Mouse (Mus musculus) megakaryocyte-erythroid progenitor cell, adult 5-6 weeks (primary cell): Measurements from ENCODE around the gene Tial1. TPM values are rescaled to one million over a fixed set of nuclear protein-coding genes. Genes with fewer than 3 reads are reported as not detected.

ENCODE experiments used
- ATAC-seq: replicated peaks from 2 replicates; pipeline ENCODE4 v1.8.0; 2016; ENCODE audit warnings: mild to moderate bottlenecking, inconsistent platforms; ENCODE audit not compliant: severe bottlenecking, poor library complexity, low FRiP score, low TSS enrichment
- total RNA-seq, 2 experiments: library from RNA; stranded (forward) in 1 of 2; stranded (reverse) in 1 of 2; fragments of 200-1000, 215-1000 nt in 1 of 2; fragments of >200 nt in 1 of 2; fragmentation: Nextera tagmentation in 1 of 2; gene quantifications; 2 replicates each; pipeline ENCODE4 v1.2.3; 2014 to 2017

Gene Tial1
- total RNA-seq, 2 experiments from 2014 or later: 50.6 to 238 TPM

- ATAC-seq: peak; percentile 38
These were observed 43.4 kb downstream of the Tial1 start, which contains the start of gene Rgs10 for GRCm38 (mm10) chr7:128417930-128418779. TSS of gene Rgs10 (minus strand) at chr7:128418758.

DNA sequence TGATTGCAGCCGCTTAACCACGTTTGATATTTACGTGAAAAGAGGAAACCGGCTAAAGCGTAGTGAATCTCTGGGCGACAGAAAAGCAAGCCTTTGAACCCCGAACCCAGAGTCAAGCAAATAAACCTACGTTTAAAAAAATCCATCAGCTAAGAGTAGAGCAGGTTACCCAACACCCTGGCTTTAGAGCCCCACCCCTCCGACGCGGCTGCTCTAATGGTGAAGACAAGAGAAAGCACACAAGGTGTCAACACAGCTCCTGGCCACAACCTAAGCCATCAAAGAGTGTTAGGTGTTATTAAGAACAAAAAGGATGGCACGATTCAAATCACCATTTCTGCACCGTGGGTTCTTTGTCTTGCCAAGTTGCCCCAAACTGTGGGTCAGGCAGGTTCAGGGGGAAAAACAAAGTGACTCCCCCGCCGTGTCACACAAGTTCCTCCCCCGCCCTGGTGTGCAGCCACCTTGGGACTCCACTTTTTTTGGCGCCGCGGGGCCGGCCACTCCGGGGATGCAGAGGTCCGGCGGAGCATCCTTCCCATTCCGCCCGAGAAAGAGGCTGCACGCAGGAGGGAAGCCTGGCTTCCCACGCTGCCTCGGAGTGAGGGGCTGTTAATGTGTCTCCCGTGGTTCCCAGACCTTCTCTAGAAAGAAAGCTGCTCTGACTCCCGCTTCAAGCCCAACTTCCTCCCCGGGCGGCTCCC lies 44.1 kb downstream of the Tial1 start:
- no peak; the same call in 1 of the 2 replicates for ATAC-seq

GRCm38 (mm10) chr7:128416664-128417063 lies 44.9 kb downstream of the Tial1 start:
- ATAC-seq: no peak

- peak; percentile 76 for ATAC-seq
These were observed 47.1 kb downstream of the Tial1 start for GRCm38 (mm10) chr7:128414433-128414832.

GRCm38 (mm10) chr7:128412071-128412833 lies 49.3 kb downstream of the Tial1 start:
- 0 out of 2 replicates have a peak, but pooled peaks have one; percentile 27 for ATAC-seq

GRCm38 (mm10) chr7:128410708-128411413 lies 50.7 kb downstream of the Tial1 start:
- ATAC-seq: no peak

- ATAC-seq: no peak
These were observed 53.3 kb downstream of the Tial1 start for GRCm38 (mm10) chr7:128408265-128408664.

GRCm38 (mm10) chr7:128403988-128404387 lies 57.5 kb downstream of the Tial1 start:
- ATAC-seq: no peak

DNA sequence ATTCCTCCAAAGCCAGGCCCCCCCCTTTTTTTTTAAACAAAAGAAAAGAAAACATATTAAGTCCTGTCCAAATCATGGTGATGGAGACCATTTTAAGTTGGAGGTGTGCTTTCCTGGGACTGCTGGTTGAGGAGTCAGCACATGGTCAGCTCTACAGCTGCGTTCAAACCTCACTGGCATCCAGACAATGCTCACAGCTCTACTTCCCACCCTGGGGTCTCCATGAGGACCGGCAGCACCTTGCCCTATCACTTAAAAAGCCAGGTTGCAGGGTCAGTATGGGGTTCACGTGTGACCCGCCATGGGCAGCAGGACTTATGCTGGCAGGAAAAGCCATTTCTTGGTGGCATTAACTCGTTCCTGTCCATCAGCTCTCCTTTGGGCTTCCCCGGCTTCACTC lies 57.9 kb downstream of the Tial1 start:
- no peak for ATAC-seq

GRCm38 (mm10) chr7:128403128-128403527 lies 58.4 kb downstream of the Tial1 start:
- ATAC-seq: no peak

DNA sequence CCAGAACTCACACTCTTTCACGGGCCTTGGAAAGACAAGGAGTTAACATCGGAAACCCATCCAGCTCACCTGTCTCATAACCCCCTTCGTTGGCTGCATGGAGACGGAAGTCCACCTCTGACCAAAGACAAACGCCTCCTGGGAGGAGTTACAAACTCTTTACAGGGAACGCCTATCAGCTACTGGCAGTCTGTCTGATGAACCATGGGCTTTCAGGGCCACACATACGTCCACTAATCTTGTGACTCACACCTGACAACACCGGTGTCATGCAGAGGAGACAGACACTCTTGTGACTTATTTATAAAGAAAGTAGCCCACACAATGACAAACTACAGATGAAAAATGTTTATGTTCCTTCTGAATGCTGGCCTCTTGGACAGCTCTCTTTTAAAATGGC lies 58.9 kb downstream of the Tial1 start:
- ATAC-seq: no peak

DNA sequence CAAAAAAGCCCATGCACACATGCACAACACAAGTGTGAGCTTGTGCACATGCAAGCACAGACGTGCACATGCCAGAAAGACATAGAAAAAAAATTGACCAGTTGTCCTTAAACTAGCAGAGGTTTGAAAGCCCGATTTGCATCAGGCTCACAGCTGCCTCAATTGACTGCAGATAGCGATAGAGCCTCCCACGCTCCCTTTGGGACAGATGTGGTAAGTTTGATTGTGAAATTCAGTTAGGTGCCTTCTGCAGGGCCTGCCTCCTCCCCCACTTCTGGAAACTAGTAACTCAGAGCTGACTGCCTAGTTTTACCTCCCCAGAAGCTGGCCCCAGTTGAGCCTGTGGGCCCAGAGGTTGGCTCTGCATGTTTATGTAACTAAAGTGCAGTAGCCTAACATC lies 62.9 kb downstream of the Tial1 start:
- peak; percentile 90 for ATAC-seq

- ATAC-seq: no peak
These were observed 64.5 kb downstream of the Tial1 start for GRCm38 (mm10) chr7:128397066-128397465.

- ATAC-seq: no peak
These were observed 67.8 kb downstream of the Tial1 start for GRCm38 (mm10) chr7:128393756-128394155.

GRCm38 (mm10) chr7:128392972-128393314 lies 68.6 kb downstream of the Tial1 start:
- no peak for ATAC-seq

GRCm38 (mm10) chr7:128392071-128392971 lies 69.2 kb downstream of the Tial1 start:
- 0 out of 2 replicates have a peak, but pooled peaks have one; percentile 11 for ATAC-seq

- ATAC-seq: peak; percentile 77
These were observed 70.1 kb downstream of the Tial1 start for GRCm38 (mm10) chr7:128391267-128392057.
